Mouse (Mus musculus): ENCODE data around the gene Ccdc63. TPM values are rescaled to one million over a fixed set of nuclear protein-coding genes. Genes with fewer than 3 reads are reported as not detected.
A peak's percentile ranks its signal among the peaks of the same experiment; 100 is the strongest.

The Ccdc63 gene
- polyA plus RNA-seq, 1 experiment = 0.07 TPM

DNA sequence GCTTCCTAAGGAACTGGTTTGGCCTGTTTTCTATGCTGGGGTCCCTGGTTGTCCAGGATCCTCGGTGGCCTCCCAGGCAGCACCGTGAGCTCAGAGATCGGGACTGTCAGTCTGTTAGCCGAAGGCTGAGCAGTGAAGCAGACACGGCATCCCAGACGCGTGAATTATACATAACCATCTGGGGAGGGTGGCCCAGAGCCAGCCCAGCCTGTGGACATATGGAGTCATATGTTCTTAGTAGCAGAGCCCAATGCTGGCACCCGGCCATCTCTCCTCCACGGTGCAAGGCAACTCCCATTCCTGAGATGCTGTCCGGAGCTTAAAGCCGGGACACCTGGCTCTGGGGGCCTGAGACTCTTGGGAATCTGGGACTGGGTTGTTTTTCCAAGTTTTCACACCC is 59.7 kb downstream of the Ccdc63 start:
- no peak for TF ChIP-seq POLR2A (IDR thresholded peaks at IDR 0.05; ENCODE audit: borderline replicate concordance, extremely low read depth, insufficient read depth, insufficient read length, poor library complexity, severe bottlenecking)
- no peak for TF ChIP-seq CTCF (IDR thresholded peaks at IDR 0.05; ENCODE audit: borderline replicate concordance, extremely low read depth, insufficient read depth, insufficient read length)
- peak; percentile 95 for DNase-seq (ENCODE audit: low read depth)

DNA sequence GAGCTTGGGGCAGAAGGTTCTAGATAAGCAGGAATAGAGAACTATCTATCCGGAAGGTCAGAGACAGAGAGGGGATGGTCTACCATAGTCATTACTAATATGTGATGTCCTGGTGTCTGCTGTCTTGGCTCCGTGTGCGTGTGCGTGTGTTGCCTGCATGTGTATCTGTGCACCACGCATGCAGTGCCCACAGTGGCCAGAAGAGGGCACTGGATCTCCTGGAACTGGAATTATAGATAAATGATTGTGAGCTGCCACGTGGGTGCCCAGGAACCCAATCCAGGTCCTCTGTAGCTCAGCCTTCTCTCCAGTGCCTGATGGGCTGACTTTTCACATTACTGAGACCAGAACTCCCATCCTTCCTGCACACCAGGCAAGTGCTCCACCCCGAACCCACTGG is 60.8 kb downstream of the Ccdc63 start:
- TF ChIP-seq POLR2A (IDR thresholded peaks at IDR 0.05; ENCODE audit: borderline replicate concordance, extremely low read depth, insufficient read depth, insufficient read length, poor library complexity, severe bottlenecking) (no peak), CTCF (IDR thresholded peaks at IDR 0.05; ENCODE audit: borderline replicate concordance, extremely low read depth, insufficient read depth, insufficient read length) (peak; percentile 49; the same call in 1 of the 2 replicates)
- no peak for DNase-seq (ENCODE audit: low read depth)

DNA sequence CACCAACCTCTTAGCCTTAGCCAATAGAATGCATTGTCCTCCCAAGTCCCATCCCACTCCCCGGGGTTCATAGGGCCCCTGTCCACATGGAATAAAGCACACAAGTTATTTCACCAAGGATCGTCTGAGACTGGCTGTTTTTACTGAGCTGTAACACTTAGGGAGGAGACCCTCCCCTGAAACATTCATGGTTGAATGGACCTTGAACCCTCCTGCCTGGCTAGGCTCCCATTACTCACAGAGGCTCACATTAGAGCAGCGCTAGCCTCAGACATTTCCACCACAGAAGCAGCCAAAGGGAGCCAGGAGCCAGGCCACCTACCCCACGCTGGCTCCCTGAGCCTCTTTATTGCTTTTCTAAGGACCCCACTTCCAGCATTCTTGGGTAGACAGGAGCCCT is 63.4 kb downstream of the Ccdc63 start:
- TF ChIP-seq POLR2A (IDR thresholded peaks at IDR 0.05; ENCODE audit: borderline replicate concordance, extremely low read depth, insufficient read depth, insufficient read length, poor library complexity, severe bottlenecking) (no peak), CTCF (IDR thresholded peaks at IDR 0.05; ENCODE audit: borderline replicate concordance, extremely low read depth, insufficient read depth, insufficient read length) (no peak)

DNA sequence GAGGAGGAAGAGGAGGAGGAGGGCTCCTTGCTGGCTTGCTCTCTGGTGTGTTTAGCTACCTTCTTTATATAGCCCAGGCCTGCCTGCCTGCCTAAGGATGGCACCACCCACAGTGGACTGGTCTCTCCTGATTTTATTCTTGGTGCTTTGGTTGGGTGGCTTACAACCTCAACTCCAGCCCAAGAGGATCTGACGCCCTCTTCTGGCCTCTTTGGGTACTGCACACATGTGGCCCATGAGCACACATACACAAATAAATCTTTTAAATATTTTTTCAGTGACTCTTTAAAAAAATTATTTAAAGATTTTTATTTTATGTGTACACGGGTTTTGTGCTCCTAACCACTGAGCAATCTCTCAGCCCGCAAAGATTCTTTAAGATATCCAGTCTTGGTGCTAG is 64.9 kb downstream of the Ccdc63 start:
- TF ChIP-seq POLR2A (IDR thresholded peaks at IDR 0.05; ENCODE audit: borderline replicate concordance, extremely low read depth, insufficient read depth, insufficient read length, poor library complexity, severe bottlenecking) (no peak), CTCF (IDR thresholded peaks at IDR 0.05; ENCODE audit: borderline replicate concordance, extremely low read depth, insufficient read depth, insufficient read length) (peak; percentile 49; the same call in 1 of the 2 replicates)
- no peak for DNase-seq (ENCODE audit: low read depth)

More for the DNA sequence above, 63.4 kb downstream of the Ccdc63 start:
- no peak for DNase-seq (ENCODE audit: low read depth)

DNA sequence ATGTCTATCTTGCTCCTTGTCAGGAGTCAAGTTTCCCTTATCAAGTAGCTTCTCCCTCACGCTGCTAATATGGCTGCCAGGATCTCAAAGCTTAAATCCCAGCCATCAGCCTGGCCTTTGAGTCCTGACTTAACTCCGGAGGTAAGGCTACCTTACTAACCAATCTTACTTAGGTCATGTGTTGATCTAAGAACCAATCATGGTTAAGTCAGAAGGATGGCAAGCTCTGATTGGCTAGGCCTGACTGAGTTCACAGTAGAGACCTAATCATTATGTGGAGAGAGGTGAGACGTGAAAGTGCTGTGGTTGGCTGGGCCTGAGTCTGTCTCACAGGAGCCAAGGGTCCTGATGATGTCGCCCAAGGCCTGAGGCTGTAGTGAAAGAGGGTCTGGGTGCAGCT is 68.6 kb downstream of the Ccdc63 start:
- TF ChIP-seq CTCF (IDR thresholded peaks at IDR 0.05; ENCODE audit: borderline replicate concordance, extremely low read depth, insufficient read depth, insufficient read length) = no peak
- TF ChIP-seq POLR2A (IDR thresholded peaks at IDR 0.05; ENCODE audit: borderline replicate concordance, extremely low read depth, insufficient read depth, insufficient read length, poor library complexity, severe bottlenecking) = no peak
- DNase-seq (ENCODE audit: low read depth) = no peak

DNA sequence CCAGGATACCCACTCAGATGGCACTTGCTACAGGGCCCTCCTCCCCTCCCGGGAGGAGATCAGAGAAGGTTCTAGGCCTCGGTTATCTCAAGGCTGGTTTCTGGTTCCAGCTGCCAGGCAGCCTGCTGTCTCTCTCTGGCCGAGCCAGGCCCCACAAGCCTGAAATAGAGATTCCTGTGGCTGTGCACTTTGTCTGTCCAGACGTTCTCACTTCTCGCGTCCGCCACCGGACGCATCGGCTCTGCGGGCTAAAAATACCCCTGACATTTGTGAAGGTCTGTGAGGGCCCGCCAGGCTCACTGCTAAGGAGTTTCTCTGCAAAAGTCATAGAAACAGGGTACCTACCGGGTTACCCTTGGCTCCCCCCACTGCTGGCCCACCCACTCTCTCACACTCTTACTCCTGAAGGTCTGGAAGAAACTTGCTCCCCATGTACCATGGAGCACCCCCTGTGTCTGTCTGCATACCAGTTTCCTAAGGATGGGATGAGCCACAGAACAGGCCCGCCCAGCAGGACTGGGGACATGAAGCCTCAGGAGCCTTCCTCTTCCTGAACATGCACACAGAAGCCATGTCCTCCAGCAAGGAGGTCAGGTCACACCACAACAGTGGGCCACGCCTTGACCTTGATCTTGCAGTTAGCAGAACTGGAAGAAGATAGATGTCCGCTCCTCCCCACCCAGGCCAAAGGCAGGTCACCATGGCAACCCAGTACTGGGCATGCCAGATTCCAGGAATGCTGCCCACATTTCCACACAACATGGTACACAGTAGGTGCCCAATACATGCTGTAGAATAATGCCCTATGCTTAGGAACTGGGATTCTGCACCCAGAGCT is 69.4 kb downstream of the Ccdc63 start:
- TF ChIP-seq POLR2A (IDR thresholded peaks at IDR 0.05; ENCODE audit: borderline replicate concordance, extremely low read depth, insufficient read depth, insufficient read length, poor library complexity, severe bottlenecking) (no peak), CTCF (IDR thresholded peaks at IDR 0.05; ENCODE audit: borderline replicate concordance, extremely low read depth, insufficient read depth, insufficient read length) (no peak)
- DNase-seq (ENCODE audit: low read depth) = no peak

DNA sequence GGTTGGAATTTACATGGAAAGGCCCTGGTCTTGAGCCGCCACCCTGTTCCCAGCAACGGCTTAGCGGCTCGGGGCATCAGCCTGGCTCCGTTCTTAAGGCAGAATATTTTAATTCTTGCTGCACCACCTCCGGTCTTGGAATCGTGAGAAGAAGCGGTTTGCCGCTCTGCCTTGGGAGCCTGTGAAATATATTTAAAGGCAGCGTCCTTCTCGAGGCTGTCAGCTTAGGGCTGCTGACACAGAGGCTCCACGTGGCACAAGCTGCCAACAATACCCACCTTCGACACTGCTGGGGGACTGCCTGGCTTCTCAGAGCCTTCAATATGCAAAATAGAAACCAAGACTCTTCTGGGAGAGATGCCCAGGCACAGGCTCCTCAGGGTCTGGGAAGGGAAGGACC is 72.1 kb downstream of the Ccdc63 start:
- no peak for TF ChIP-seq POLR2A (IDR thresholded peaks at IDR 0.05; ENCODE audit: borderline replicate concordance, extremely low read depth, insufficient read depth, insufficient read length, poor library complexity, severe bottlenecking)
- no peak for TF ChIP-seq CTCF (IDR thresholded peaks at IDR 0.05; ENCODE audit: borderline replicate concordance, extremely low read depth, insufficient read depth, insufficient read length)
- no peak for DNase-seq (ENCODE audit: low read depth)

DNA sequence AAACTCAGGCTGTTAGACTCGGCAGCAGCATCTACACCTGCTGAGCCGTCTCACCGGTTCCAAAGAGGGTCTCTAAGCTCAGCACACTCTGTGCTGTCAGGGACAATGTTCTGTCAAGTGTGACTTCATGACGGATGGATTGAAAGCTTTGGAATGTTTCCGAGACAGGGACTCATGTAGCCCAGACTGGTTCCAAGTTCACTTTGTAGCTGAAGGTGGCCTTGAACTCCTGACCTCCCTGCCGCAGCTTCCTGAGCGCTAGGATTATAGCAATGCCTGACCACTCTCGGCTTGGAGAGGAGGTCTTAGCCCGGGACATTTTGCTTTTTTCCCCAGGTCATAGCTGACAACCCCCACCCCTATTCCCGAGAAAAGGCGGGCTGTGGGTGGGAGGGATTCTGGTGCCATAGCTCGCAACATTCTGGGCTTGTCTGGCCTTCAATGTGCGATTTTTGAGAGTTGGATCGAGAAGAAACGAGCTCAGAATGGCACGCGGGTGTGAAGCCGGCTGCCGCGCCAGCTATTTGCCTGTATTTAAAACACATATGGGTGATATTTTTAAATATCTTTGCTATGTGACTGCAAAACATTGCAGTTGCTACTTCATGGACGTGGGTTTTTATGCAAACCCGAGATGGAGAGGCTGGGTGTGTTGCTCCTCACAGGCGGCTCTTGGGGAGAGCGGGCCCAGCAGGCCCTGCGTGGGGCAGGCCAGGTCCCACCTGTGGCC is 77.3 kb downstream of the Ccdc63 start:
- TF ChIP-seq POLR2A (IDR thresholded peaks at IDR 0.05; ENCODE audit: borderline replicate concordance, extremely low read depth, insufficient read depth, insufficient read length, poor library complexity, severe bottlenecking) = no peak
- TF ChIP-seq CTCF (IDR thresholded peaks at IDR 0.05; ENCODE audit: borderline replicate concordance, extremely low read depth, insufficient read depth, insufficient read length) = no peak
- peak; percentile 37 for DNase-seq (ENCODE audit: low read depth)

DNA sequence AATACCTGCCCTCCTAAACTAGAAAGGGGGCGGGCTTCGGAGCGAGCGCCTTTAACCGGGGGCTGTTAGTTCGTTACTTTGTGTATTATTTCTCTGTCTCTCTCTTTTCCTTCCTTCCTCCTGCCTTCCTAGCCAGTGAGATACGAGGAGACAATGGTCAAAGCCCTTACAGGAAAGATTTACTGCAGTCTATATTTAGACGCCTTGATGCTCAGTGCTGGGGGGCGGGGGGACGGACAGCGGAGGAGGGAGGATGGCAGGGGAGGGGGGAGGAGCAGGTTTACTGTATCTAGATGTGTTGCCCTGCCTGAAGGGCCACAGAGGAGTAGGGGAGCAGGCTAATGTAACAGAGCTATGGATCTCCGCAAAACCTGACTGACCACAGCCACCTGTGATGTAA is 78.1 kb downstream of the Ccdc63 start:
- no peak for DNase-seq (ENCODE audit: low read depth)
- no peak for TF ChIP-seq CTCF (IDR thresholded peaks at IDR 0.05; ENCODE audit: borderline replicate concordance, extremely low read depth, insufficient read depth, insufficient read length)
- no peak for TF ChIP-seq POLR2A (IDR thresholded peaks at IDR 0.05; ENCODE audit: borderline replicate concordance, extremely low read depth, insufficient read depth, insufficient read length, poor library complexity, severe bottlenecking)

DNA sequence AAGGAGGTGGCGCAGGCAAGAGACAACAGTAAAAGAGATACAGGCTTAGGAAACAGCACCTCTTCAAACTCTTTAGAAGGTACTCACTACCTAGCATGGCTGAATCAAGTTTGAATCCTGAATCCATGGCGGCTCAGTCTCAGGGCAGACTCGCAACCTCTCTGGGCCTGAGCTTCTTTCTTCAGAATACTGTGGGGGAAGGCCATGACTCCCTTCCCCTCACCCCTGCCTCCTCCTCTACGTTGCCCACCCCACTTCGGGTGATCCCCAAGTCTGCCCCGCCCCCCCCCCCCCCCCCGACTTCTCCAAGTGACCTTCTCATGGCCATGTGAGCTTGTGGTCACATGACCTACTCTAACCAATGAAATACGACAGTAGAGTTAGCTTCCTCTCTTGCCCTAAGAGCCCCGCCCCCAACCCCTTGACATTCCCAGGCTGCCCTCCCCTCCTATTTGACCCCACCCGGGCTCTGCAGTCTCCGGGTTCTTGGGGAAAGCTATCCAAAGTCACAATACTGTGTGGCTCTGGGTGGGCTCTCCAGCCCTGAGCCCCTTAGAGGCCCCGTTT is 79.8 kb downstream of the Ccdc63 start:
- TF ChIP-seq CTCF (IDR thresholded peaks at IDR 0.05; ENCODE audit: borderline replicate concordance, extremely low read depth, insufficient read depth, insufficient read length) (no peak), POLR2A (IDR thresholded peaks at IDR 0.05; ENCODE audit: borderline replicate concordance, extremely low read depth, insufficient read depth, insufficient read length, poor library complexity, severe bottlenecking) (no peak)
- peak; percentile 64 for DNase-seq (ENCODE audit: low read depth)

All from brain, embryonic 14.5 days (tissue).